Mouse (Mus musculus): ENCODE results near the gene Csf2rb2. TPM values are rescaled to one million over a fixed set of nuclear protein-coding genes. Genes with fewer than 3 reads are reported as not detected.
"Not testable (repeated sequence)": the region's sequence is repeated elsewhere in the genome, so short reads cannot be mapped to it uniquely, and the experiment has no call there.

The Csf2rb2 gene
- polyA plus RNA-seq, 1 experiment from 2014 or later, result 0.12 TPM

DNA sequence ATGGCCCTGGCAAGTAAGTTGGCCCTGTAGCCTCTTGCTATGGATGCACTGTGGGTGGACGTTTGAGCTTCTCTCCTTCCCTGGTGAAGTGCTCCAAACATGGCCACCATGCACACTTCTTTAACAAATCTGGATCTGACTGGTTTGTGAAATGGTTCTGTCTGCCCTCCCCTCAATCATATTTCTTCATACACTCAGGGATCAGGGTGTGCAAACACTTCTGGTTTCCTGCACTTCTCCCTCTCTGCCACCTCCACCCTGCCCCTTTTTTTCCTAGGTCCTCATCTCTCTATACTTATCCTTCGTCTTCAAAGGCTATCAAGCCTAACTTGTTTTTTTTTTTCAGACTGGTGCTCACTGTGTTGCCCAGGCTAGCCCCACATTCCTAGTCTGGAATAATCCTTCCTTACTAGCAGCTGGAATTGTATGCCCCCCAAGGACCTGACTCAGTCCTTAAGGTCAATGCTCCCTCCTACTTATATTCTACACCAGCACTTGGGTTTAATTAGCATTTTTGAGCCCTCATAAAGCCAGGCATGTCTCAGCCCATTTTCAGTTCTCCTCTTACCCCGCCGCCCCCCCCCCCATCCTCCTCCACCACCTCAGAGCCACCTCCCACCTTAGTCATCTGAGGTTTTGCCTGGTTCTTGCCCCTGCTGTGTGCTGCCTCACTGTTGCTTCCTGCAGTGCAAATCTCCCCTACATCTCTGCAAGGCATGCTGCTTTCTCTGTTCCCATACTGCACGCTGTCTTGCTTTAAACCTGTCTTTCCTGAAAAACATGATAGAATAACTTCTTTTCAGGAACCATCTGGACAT, 26.2 kb upstream of the Csf2rb2 start:
- H3K4me3 ChIP-seq (ENCODE audit: low read length), result no peak overlapping the region
- ATAC-seq (ENCODE audit: low FRiP score, low TSS enrichment), result no peak
- H3K9me3 ChIP-seq (ENCODE audit: low read length), result no peaks in the 10 kb centered on the region
- WGBS, result 70% methylated on average over 5 of the region's 5 CpGs
- no peak overlapping the region for H3K9ac ChIP-seq (replicated peaks; ENCODE audit: low read length)
- no peaks in the 10 kb centered on the region for H3K36me3 ChIP-seq (ENCODE audit: insufficient read depth, low read length)
- H3K27me3 ChIP-seq (ENCODE audit: insufficient read depth, low read length), result no peaks in the 10 kb centered on the region
- H3K4me2 ChIP-seq (replicated peaks; ENCODE audit: low read depth, low read length), result no peak overlapping the region
- H3K27ac ChIP-seq (ENCODE audit: low read length), result no peak overlapping the region
- H3K4me1 ChIP-seq (ENCODE audit: insufficient read depth, low read length), result no peaks in the 10 kb centered on the region

DNA sequence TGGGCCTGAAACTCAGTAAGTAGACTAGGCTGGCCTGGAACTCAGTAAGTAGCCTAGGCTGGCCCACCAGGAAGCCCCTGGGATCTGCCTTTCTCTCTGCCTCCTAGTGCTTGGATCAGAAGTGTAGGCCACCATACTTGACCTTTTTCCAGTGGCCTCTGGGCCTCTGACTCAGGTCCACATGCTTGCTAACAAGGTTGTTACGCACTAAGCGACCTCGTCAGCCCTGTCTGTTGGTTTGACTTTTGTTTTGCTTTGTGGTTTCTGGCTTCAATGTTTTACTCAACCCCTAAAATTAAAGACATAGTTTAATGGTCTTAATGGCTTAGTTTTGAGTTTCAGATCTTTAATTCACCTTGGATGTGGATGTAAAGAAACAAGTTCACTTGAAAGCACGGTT, 25.2 kb upstream of the Csf2rb2 start:
- H3K9ac ChIP-seq (replicated peaks; ENCODE audit: low read length), result no peak overlapping the region
- ATAC-seq (ENCODE audit: low FRiP score, low TSS enrichment), result no peak
- H3K4me3 ChIP-seq (ENCODE audit: low read length), result no peak overlapping the region
- 74% methylated on average over 4 of the region's 4 CpGs for WGBS
- no peak overlapping the region for H3K4me2 ChIP-seq (replicated peaks; ENCODE audit: low read depth, low read length)
- H3K9me3 ChIP-seq (ENCODE audit: low read length), result no peaks in the 10 kb centered on the region
- no peak overlapping the region for H3K27ac ChIP-seq (ENCODE audit: low read length)
- H3K4me1 ChIP-seq (ENCODE audit: insufficient read depth, low read length), result no peaks in the 10 kb centered on the region
- no peaks in the 10 kb centered on the region for H3K36me3 ChIP-seq (ENCODE audit: insufficient read depth, low read length)
- no peaks in the 10 kb centered on the region for H3K27me3 ChIP-seq (ENCODE audit: insufficient read depth, low read length)

DNA sequence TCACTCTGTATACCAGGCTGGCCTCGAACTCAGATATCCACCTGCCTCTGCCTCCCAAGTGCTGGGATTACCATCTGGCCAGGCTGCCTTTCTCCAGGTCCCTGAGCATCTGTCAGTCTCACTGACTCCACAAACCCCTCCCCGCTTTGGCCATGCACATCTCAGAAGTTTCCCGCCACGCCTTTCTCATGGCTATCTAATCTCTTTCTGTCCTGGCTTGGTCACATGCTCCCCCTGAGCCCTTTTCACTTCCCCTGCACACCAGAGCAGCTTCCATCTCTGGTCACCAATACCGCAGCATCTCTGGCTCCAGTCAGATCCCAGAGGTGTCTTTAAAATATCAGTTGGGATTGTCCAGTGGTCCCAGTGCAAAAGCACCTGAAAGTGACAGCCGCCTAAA, 24.5 kb upstream of the Csf2rb2 start:
- not testable (repeated sequence) for H3K9ac ChIP-seq (replicated peaks; ENCODE audit: low read length); ATAC-seq (ENCODE audit: low FRiP score, low TSS enrichment); H3K4me1 ChIP-seq (ENCODE audit: insufficient read depth, low read length); H3K4me2 ChIP-seq (replicated peaks; ENCODE audit: low read depth, low read length); H3K27me3 ChIP-seq (ENCODE audit: insufficient read depth, low read length); H3K4me3 ChIP-seq (ENCODE audit: low read length); H3K9me3 ChIP-seq (ENCODE audit: low read length); H3K27ac ChIP-seq (ENCODE audit: low read length); H3K36me3 ChIP-seq (ENCODE audit: insufficient read depth, low read length)
- 84% methylated on average over 6 of the region's 6 CpGs for WGBS

DNA sequence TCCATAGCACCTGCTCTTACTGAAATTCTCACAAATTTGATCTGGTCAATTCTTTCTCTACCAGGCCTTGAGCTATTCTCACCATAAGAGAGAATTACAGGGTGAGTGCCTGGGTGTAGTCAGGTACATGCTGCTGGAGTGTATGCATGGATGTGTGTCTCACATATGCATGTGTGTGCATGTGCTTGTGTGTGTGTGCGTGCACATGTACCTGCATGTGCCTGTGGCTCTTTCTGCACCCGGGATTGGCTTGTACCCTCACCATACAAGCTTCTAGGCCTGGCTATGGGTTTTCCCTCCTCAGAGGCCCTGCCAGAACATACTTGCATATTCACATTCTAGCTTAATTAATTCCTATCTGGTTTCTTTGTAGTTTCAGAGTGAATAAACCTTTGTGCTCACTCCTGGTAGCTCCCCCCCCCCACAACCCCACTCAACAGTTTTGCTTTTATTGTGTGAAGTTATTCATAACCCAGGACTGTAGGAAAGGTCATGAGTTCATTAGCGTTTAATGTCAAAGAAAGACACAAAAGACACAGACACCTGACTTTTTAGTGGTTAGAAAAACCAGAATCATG, 23.1 kb upstream of the Csf2rb2 start:
- Histone ChIP-seq H3K9ac (replicated peaks; ENCODE audit: low read length) (no peak overlapping the region), H3K4me2 (replicated peaks; ENCODE audit: low read depth, low read length) (no peak overlapping the region), H3K36me3 (ENCODE audit: insufficient read depth, low read length) (no peaks in the 10 kb centered on the region), H3K9me3 (ENCODE audit: low read length) (no peaks in the 10 kb centered on the region), H3K4me1 (ENCODE audit: insufficient read depth, low read length) (no peaks in the 10 kb centered on the region), H3K4me3 (ENCODE audit: low read length) (no peak overlapping the region), H3K27me3 (ENCODE audit: insufficient read depth, low read length) (no peaks in the 10 kb centered on the region), H3K27ac (ENCODE audit: low read length) (no peak overlapping the region)
- ATAC-seq (ENCODE audit: low FRiP score, low TSS enrichment), result no peak
- 81% methylated on average over 3 of the region's 3 CpGs for WGBS

DNA sequence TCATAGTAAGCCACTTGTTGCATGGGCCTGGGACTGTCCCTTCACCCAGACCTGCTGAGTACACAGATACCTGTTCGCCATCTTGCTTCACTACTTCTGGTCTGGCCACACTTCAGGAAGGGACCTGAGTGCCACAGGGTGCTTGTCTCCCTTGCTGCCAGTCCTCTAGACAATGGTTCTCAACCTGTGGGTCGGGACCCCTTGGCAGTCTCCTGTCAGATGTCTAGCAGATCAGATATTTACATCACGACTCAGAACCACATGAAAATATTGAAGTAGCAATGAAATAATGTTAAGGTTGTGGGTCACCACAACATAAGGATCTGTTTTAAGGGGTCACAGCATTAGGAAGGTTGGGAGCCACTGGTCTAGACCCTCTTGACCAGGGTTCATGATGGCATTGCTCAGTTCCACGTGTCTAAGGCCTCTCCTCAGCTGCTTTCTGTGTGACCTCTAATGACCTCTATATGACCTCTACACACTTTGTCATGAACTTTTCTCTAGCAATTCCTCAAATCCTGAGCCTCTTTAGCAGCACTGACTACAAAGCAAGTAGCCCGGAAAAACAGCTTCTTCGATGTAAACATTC, 22.3 kb upstream of the Csf2rb2 start:
- WGBS, result 82% methylated on average over 6 of the region's 6 CpGs
- not testable (repeated sequence) for H3K4me1 ChIP-seq (ENCODE audit: insufficient read depth, low read length); H3K4me3 ChIP-seq (ENCODE audit: low read length); H3K4me2 ChIP-seq (replicated peaks; ENCODE audit: low read depth, low read length); ATAC-seq (ENCODE audit: low FRiP score, low TSS enrichment); H3K9me3 ChIP-seq (ENCODE audit: low read length); H3K27me3 ChIP-seq (ENCODE audit: insufficient read depth, low read length); H3K27ac ChIP-seq (ENCODE audit: low read length); H3K9ac ChIP-seq (replicated peaks; ENCODE audit: low read length); H3K36me3 ChIP-seq (ENCODE audit: insufficient read depth, low read length)

DNA sequence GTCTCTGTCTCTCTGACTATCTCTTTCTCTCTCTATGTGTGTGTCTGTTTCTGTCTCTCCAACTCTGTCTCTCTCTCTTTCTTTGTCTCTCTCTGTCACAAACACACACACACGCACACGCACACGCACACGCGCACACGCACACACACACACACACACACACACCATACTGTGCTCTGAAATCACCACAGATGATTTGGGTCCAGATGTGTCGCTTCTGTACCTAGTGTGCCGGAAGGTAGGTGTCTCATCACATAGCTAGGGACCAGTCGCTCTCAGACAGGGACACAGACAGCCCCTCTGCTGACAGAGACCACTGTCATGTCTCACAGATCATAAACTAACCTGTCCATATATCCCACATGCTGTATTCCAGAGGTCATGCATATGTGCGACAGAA, 21.2 kb upstream of the Csf2rb2 start:
- Histone ChIP-seq H3K9ac (replicated peaks; ENCODE audit: low read length) (no peak overlapping the region), H3K27ac (ENCODE audit: low read length) (no peak overlapping the region), H3K27me3 (ENCODE audit: insufficient read depth, low read length) (no peaks in the 10 kb centered on the region), H3K9me3 (ENCODE audit: low read length) (no peaks in the 10 kb centered on the region), H3K4me1 (ENCODE audit: insufficient read depth, low read length) (no peaks in the 10 kb centered on the region), H3K4me2 (replicated peaks; ENCODE audit: low read depth, low read length) (no peak overlapping the region), H3K36me3 (ENCODE audit: insufficient read depth, low read length) (no peaks in the 10 kb centered on the region), H3K4me3 (ENCODE audit: low read length) (no peak overlapping the region)
- ATAC-seq (ENCODE audit: low FRiP score, low TSS enrichment), result no peak
- 87% methylated on average over 10 of the region's 10 CpGs for WGBS

DNA sequence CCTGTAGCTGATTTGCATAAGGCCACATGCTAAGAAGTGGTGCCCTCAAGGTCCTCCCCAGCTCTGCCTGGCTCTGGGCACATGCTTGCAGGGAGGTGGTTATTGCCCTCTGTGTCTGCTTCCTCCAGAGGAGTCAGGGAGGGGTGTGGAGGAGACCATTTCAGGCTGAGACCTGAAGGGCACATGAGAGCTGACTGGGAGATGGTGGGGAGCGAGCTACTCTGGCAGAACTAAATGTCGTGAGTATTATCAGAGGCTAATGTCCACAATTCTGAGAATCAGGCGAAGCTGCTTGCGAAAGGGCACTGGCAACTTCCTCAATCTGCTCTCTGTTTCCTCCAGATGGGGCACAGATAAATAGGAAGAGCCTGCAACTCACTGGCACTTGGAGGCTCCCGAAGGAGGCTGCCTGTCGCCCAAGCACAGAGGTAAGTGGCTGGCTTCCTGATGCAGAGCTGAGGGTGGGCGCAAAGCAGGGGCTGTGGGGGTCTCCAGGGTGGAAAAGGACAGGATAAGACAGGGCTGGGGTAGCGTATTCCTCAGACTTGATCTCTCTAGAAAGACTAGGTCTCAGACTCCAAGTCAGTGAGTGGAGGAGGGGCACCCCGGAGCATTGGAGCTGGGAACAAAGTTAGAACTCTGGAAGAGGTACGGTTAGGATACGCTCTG, 20.3 kb upstream of the Csf2rb2 start, which contains the start of gene Csf2rb:
TSS of gene Csf2rb (plus strand) at position 82 of the 669 bp plus-strand sequence.
- Histone ChIP-seq H3K4me1 (ENCODE audit: insufficient read depth, low read length) (no peaks in the 10 kb centered on the region), H3K27ac (ENCODE audit: low read length) (no peak within 1 kb of the TSS), H3K36me3 (ENCODE audit: insufficient read depth, low read length) (no peaks in the 10 kb centered on the region), H3K27me3 (ENCODE audit: insufficient read depth, low read length) (no peaks in the 10 kb centered on the region), H3K4me2 (replicated peaks; ENCODE audit: low read depth, low read length) (no peak within 1 kb of the TSS), H3K4me3 (ENCODE audit: low read length) (no peak within 1 kb of the TSS), H3K9me3 (ENCODE audit: low read length) (no peaks in the 10 kb centered on the region), H3K9ac (replicated peaks; ENCODE audit: low read length) (no peak within 1 kb of the TSS)
- WGBS, result 73% methylated on average over 11 of the region's 11 CpGs
- ATAC-seq (ENCODE audit: low FRiP score, low TSS enrichment), result no peak

DNA sequence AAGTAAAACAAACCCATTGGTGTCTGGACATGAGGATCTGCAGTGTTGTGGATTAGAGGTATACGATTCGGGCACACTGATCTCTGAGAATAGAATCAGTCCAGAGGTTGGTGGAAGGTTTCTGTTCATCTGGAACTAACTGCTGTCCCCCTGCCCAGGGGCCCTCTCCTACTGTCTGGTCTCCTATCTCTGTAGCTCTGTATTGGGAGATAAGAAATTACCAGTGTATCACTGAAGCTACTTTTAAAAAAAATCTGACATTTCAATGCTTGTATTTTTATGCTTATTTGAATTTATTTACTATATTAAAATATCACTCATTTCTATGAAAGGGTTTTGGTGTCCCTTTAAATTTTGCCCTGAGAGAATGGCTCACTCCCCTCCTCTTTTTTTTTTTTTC, 18.8 kb upstream of the Csf2rb2 start:
- Histone ChIP-seq H3K9me3 (ENCODE audit: low read length) (no peaks in the 10 kb centered on the region), H3K4me2 (replicated peaks; ENCODE audit: low read depth, low read length) (no peak overlapping the region), H3K27me3 (ENCODE audit: insufficient read depth, low read length) (no peaks in the 10 kb centered on the region), H3K4me3 (ENCODE audit: low read length) (no peak overlapping the region), H3K4me1 (ENCODE audit: insufficient read depth, low read length) (no peaks in the 10 kb centered on the region), H3K9ac (replicated peaks; ENCODE audit: low read length) (no peak overlapping the region), H3K36me3 (ENCODE audit: insufficient read depth, low read length) (no peaks in the 10 kb centered on the region), H3K27ac (ENCODE audit: low read length) (no peak overlapping the region)
- WGBS, result 94% methylated on average over 2 of the region's 2 CpGs
- ATAC-seq (ENCODE audit: low FRiP score, low TSS enrichment), result no peak

DNA sequence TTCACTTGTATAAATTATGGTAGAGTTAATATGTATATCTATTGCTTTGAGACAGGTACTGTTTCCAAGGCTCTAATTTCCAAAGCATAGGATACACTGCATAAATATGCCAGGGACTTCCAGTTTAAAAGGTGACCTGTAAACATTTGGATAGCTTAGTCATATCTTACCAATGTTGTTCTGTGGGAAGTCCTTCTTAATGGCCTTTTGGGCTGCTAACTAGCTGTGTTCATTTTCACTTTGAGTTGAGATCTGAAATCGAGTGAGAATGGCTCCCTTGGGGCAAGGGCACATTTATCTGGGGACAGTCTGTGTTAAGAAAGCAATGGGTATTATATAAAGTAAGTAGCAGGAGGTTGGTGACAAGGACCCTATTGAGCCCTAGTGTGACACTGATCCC, 17.8 kb upstream of the Csf2rb2 start:
- H3K4me3 ChIP-seq (ENCODE audit: low read length), result no peak overlapping the region
- no peaks in the 10 kb centered on the region for H3K4me1 ChIP-seq (ENCODE audit: insufficient read depth, low read length)
- H3K9me3 ChIP-seq (ENCODE audit: low read length), result no peaks in the 10 kb centered on the region
- no peak overlapping the region for H3K9ac ChIP-seq (replicated peaks; ENCODE audit: low read length)
- no peaks in the 10 kb centered on the region for H3K36me3 ChIP-seq (ENCODE audit: insufficient read depth, low read length)
- H3K27ac ChIP-seq (ENCODE audit: low read length), result no peak overlapping the region
- H3K4me2 ChIP-seq (replicated peaks; ENCODE audit: low read depth, low read length), result no peak overlapping the region
- 71% methylated on average over 1 of the region's 1 CpGs for WGBS
- ATAC-seq (ENCODE audit: low FRiP score, low TSS enrichment), result no peak
- H3K27me3 ChIP-seq (ENCODE audit: insufficient read depth, low read length), result no peaks in the 10 kb centered on the region

Measured in kidney, embryonic 16.5 days (tissue).